Mouse (Mus musculus): ENCODE measurements around the gene Rad54l2.

Rad54l2 gene

DNA sequence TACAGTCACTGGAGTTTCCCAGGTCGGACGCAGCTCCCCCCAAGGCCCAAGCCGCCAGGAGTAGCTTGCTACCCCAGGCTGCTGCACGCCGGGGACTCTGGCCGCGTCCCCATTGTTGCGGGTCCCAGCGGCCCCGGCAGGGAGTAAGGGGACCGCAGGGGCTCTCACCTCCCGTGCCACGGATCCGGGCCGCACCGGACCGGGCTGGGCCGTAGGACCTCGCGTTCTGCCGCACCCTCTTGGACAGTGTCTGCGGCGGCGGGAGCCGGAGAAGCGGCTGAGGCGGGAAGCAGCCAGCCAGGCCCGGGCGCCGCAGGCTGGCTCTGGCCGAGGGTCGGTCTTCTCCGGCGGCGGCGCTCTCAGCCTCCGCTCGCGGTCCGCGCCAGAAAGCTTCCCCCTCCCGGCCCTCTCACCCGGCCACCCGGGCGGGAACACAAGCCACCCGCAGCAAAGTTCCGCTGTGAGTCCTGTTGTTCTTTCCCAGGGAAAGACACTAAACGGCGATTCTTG lies at the start of gene Rad54l2:
Rad54l2 (minus strand) TSS at position 383 of the 510 bp plus-strand sequence.
- DNase-seq (ENCODE audit: low spot score): peak; percentile 79

DNA sequence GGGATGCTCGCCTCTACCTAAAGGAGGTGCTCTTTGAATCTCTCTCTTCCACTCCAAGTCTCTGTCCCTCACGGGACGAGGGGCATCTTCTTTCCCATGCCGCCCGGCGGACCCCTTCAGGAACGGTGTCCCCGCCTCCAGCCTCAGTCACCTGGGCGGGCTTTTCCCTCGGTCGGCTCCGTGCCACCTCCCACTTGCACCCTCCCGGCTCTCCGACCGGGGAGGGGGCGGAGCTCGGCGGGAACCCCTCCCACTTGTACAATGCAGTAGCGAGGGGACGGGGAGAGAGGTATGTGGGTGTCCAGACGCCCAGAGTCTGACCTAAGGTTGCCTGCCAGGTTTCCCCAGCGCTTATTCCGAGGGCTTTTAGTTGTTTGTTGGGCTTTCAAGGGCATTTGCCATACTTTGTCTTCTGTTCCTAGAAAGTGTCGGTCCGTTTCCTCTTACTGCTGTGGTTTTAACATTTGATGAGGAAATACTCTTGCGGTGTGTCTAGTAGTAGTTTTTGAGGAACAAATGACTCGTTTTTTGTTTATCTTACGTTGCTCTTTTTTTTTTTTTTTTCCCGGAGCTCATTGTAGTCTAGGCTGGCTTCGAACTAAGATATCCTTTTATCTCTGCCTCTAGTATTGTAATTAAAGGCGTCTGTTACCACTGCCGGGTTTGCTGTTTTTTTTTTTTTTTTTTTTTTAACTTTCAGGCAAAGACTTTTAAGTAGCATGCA lies 33.5 kb upstream of the Rad54l2 start:
- peak; percentile 85 for DNase-seq (ENCODE audit: low spot score)

DNA sequence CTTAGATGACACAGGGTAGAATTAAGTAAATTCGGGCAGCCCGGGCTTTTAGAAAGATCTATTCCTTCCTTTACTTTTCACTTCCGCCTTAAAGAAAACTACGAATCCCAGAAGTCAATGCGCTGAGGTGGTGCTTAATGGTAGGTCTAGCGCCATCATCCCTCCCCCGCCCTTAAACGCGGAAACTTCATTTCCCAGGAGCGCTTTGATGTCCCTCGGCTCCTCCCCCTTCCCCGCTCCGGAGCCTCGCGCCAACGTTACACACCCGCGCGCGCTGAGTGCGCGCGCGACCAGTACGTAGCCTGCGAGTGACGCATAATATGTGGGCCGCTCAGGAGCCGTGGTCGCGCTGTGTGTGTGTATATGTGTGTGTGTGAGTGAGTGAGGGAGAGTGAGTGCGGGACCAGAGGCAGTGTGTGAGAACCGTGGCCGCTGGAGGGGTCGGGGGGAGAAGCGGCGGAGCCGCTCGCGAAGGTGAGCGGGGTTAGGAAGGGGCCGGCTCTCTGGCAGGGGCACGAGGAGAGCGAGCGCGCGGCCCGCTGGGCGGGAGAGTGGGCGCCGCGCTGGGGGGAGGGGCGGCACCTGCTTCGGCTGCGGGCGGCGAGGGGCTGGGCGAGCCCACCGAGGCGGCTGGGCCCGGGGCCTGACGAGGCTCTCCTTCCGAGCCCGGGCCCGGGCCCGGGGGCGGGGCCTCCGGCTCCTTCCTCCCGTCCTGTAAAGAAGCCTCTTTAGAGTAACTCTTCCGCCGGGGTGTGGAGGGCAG lies 32.8 kb upstream of the Rad54l2 start, which contains the start of gene Dcaf1:
Dcaf1 (plus strand) TSS at position 257 of the 763 bp plus-strand sequence.
- DNase-seq (ENCODE audit: low spot score): peak; percentile 98

DNA sequence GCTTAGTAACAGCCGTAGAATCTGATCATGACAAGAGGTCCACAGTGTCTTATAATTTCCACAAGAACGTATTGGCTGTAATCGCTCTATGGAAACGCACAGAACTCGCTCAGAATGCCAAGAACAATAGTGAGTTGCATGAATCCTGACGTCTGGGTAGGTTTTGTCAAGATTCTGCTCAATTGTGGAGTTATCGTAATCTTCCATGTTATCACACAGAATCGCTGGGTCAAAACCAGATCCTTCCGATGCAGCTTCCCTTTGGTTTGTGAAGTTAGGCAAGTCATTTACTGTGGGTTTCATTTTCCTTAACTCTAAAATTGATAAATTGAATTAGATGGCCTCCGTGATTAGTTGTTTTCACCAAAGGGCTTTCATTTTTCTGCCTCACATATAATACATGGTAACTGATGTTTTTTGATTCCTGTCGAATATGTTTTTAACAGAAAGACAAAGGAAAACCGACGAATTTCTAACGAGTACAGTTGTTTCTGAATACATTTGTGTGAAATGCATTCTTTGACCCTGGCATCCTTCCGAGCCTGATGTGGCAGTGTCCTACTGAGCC lies 32.1 kb upstream of the Rad54l2 start:
- DNase-seq (ENCODE audit: low spot score): no peak

DNA sequence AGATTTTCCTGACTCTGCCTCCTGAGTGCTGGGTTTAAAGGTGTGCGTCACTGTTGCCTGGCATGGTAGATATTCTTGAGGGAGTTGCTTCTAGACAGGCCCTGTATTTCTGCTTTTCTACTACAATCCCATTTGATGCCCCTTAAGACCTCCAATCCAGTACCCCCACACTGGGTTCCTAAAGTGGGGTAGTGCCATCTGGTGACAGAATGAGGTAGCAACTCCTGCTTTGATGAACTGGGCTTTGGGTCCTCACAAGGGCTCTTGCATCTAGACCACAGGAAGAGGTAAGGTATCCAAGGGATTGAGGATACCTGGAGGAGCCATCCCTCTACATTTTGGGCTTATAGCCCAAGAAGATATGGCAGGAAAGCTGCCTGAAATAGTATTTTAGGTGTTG lies 30.2 kb upstream of the Rad54l2 start:
- DNase-seq (ENCODE audit: low spot score): no peak

DNA sequence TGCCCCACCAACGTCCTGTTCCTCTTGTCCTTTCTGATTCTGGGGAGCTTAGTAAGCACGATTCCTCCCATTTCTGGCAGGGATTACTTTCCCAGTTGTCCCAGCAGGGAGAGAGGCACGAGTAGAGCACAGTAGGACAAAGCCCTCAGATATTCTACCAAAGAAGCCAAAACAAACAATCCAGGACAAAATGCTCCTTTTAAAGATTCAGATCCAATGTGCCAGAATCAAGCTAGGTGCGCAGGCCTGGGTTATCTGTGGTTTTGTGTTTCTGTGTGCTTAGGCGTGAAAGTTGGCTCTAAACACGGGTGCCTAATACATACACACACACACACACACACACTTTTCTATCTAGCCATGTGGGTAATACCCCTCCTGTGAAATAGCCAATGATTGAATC lies 29.2 kb upstream of the Rad54l2 start:
- DNase-seq (ENCODE audit: low spot score): no peak

DNA sequence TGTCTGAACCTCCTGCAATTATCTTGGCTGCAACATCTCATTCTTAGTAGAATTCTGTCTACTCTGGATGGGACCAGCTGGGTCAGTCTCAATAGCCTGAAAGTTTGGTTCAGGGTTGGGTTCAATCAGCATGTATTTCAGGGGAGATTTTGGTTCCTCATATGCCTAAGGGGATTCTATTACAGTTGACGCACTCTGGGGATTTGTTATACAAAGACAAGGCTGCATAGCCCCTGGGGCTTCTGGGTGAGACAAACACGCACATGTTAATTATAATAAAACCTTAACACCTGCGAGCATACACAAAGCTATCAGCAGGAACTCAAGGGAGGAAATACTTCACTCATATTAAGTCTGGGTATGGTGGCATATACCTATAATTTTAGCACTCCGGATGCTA lies 17.5 kb upstream of the Rad54l2 start:
- no peak for DNase-seq (ENCODE audit: low spot score)

DNA sequence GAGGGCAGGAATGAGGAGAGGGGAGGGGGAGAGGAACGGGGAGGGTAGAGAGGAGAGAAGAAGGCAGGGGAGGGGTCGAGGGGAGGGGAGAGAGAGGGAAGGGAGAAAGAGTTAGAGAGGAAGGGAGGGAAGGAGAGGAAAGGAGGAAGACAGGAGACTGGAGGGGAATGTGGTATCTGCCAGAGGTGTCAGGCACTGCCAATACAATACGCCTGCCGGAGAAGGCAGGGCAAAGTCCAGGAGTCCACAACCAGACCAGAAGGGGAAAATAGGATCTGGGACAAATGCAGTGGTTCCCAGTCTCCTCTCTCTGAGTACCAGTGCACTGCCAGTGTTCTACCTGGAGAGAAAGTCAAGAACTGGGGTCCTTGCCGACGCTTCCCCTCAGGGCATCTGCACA lies 1.8 kb upstream of the Rad54l2 start:
- no peak for DNase-seq (ENCODE audit: low spot score)

DNA sequence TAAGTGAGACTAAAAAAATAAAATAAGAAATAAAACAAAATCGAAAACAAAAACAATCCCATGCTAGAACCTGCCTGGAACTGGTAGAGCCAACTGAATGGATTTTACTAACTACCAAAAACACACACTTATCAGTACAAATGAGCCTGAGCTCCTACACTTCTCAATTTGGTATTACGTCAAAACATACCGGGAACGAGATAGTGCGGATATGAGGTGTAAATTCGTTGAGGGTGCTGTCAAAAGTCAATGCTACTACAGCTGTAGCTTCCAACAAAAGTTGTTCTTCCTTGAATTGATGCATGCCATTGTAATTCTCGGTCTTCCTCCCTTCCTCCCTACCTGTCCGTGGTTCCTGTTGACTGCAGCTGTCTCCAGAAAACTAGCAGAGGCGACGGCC lies 369 bp upstream of the Rad54l2 start:
- no peak for DNase-seq (ENCODE audit: low spot score)

DNA sequence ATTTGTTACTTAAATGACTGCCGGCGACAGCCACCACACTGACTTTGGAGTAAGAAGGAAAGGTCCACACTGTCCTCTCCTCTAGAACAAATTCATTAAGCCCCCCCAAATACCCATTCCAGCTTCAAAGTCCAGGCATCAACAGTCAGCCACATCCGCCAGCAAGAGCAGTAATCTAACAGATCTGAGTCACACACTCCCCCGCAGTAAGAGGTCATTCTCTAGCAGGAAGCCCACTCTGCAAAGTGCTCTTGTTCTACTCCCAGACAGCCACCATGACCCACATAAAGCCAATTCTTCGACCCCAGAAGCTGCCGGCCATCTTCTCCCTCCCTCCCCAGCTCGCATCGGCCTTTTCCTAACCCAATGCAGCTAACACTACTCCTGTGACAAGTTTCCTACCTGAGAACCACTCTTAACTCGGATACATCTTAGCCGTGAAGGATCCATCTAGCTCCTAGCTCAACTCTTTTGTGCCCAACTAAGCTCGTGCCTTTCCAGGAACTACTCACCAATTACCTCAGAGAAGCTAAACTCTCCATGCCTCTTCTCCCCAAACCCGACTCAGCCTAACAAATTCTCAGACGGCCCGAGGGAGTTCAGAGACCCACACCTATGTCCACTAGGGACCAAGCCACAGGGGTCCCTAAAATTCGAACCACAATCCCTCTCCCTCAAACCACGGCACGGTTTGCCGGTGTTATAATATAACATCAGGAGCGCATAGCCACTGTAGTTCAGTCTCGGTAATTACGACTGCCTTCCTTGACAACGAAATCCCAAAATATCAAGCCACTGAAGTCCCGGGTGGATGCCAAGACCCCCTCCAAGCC lies 799 bp downstream of the Rad54l2 start:
- DNase-seq (ENCODE audit: low spot score): peak; percentile 32

DNA sequence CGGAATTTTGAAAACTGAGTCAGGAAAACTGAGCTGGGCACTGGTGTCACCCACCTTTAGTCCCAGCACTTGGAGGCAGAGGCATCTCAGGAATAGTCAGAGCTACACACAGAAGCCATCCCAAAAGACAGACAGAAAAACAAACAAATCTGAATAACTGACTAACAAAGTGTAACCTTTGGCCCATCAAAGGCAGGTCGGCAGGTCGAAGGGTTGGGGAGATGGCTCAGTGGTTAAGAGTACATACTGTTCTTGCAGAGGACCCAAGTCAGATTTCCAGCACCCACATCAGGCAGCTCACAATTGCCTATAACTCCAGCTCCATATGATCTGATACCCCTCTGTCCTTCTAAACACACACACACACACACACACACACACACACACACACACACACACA lies 3.8 kb downstream of the Rad54l2 start:
- DNase-seq (ENCODE audit: low spot score): no peak

DNA sequence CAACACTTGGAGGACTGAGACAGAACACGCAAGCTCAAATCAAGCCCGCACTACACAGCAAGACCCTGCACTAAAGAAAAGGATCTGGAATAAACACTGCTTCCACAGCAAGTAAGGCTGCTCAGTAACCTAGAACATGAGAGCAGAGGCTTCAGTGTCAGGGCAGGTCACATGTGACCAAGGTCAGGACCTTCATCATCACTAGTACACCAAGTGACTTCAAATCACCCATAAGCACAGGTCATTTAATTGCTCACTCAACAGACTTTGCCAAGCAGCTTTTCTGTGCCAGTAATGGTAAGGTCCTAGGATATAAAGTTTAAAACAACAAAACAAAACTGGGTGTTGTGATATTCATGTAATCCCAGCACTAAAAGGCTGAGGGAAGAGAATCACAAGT lies 5.4 kb downstream of the Rad54l2 start:
- DNase-seq (ENCODE audit: low spot score): peak; percentile 19

DNA sequence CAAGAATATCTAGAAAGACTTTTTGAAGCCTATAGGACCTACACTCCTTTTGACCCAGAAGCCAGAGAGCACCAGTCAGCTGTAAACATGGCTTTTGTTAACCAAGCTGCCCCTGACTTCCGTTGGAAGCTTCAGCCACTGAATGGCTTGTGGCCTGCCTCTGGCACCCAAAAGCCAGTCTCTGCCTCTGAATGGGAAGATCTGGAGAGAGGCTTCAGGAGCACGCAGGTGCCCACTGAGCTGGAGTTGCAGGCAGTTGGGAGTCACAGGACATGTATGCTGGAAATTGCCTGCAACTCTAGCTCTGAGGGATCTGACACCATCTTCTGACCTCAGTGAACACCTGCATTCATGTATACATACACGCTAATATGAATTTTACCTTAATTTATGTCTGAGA lies 8.9 kb downstream of the Rad54l2 start:
- no peak for DNase-seq (ENCODE audit: low spot score)

DNA sequence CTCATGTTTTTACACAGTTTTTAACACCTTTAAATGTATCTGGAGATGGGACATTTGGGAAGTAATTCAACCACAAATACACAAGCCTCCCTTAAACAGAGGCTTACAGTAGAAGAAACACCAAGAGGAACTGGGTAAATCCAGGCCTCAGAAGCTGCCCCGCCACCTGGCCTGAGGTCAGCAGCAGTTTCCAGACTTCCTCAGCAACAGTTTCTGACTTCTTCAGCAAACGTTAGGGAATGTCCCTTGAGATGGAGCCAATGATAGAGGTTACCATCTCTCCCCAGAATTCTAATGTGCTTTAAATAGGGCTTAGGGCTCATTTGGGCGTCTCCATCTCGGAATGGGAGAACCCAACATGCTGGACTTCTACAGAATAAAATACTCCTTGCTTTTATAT lies 10.7 kb downstream of the Rad54l2 start:
- no peak for DNase-seq (ENCODE audit: low spot score)

DNA sequence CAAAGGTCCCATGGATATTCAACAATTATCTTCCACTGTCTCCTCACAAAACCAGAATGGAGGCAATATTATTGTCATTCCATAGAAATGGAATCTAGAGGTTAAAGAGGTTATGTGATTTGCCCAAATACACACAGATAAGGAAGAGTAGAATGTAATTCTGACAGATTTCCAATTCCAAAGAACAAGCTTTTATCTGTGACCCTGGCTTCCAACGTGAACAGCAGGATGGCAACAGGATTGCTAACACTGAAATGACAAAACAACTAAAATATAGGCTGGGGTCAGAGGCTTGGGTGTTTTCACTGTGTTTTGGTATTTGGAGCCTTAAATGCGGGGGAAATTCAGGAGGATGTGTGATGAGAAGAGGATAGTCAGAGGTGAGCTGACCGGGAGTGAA lies 11.6 kb downstream of the Rad54l2 start:
- DNase-seq (ENCODE audit: low spot score): no peak

DNA sequence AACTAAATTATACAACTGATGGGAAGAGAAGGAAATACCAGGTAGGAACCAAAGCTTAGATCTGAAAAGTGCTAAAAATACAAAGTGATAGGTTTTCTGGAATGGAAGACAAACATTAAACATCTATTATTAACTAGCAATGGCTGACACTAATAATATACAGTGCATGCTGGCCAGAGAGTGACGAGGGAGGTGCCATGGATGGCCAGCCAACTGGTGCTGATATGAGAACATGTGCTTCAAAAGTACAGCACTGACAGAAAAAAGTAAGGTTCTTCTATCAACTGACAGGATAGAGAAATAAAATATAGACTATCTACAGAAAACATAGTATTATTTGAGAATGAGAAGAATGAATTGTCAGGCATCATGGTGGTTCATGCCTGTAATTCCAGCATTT lies 12.9 kb downstream of the Rad54l2 start:
- no peak for DNase-seq (ENCODE audit: low spot score)

DNA sequence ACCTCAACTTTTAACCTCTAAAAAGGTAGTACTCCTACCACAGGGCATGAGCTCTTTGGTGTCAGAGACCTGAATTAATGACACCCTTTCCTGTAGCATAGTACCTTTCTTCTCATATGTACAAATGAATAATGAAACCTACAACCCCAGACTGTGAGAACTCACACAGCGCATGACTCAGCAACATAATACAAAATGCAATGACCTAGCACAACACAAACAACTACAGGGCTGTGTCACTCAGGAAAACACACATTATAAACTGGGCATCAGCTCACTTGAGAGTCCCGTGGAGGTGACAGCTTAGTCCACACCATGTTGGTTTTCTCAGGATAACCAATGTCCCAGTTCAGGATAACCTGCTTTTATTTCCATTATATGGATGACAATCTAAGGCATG lies 17.2 kb downstream of the Rad54l2 start:
- no peak for DNase-seq (ENCODE audit: low spot score)

DNA sequence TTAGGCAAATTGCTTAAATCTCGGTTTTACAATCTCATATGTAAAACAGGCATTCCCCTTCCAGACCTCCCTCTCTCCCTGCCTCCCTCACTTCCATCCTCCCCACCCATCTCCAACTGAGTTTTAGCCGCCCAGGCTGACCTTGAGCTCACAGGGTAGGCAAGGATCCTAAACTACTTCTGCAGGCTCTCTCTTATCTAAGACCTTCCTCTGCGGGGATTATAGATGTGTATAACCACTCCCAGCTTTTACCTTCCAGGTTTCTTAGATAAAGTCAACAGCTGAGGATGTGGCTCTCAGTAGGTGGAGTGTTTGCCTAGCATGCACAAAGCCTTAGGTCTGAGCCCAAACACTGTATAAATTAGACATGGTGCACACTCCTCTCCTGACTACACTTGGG lies 18.8 kb downstream of the Rad54l2 start:
- no peak for DNase-seq (ENCODE audit: low spot score)

DNA sequence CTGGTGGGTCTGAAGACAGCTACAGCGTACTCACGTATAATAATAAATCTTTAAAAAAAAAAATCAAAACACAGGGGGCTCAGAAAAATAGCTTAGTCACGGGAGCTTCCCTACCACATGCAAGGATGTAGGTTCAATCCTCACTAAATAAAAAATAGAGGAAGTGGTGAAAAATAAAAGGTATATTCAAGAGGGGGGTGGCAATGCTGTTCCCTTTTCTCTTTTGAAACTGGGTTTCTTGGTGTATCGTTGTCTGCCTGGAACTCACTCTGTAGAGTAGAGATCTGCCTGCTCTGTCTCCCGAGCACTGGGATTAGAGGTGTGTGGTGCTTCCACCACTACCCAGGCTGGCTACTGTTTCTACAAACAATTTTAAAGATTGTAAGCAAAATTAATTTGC lies 19.2 kb downstream of the Rad54l2 start:
- no peak for DNase-seq (ENCODE audit: low spot score)

DNA sequence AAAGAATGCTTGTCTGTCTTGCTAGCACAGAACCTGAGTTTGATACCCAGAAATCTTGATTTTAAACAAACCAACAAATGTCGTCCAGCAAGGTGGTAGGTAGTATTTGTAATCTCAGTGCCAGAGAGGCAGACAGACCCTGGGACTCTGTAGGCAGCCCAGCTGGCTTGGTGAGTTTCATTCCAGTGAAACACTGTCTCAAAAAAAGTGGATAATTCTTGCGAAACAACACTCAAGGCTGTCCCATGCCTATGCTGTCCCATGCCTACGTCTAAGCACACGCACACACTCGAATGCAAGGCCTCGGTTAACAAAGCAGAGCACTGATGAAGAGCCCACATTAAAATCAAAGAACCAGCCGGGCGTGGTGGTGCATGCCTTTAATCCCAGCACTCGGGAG lies 32.6 kb downstream of the Rad54l2 start:
- no peak for DNase-seq (ENCODE audit: low spot score)

DNA sequence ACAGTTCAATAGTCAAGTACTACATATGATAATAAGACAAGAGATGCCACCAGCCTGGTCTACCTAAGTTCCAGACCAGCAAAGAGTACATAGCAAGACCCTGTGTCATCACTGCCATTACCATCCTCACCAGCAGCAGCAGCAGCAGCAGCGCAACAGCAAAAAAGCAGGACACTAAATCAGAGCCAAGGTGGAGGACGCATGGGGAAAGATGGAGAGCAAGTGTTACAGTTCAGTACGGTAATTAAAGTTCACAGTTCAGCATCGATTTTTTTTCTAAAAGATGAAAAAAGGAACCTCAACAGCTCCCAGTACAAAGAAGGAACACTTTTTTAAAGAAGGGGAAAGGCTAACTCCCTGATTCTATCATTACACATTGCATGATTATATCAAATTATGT lies 33.2 kb downstream of the Rad54l2 start:
- DNase-seq (ENCODE audit: low spot score): no peak

DNA sequence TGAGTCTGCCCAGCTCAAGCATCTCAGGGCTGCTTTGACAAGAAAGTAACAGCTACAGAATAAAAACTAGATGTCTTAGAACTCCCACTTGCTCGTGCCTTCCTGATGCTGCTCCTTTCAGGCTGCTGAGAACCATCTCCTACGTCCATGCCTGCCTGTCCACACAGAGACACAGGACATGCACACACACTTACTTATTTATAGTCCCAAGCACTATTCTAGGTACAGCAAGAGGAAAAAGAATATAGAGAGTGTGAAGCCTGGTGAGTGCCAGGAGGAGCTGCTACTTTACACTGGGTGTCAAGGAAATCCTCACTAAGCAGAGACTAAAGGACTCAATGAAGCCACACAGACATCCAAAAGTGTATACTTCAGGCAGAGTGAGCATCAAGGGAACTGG lies 34.7 kb downstream of the Rad54l2 start:
- DNase-seq (ENCODE audit: low spot score): no peak
